Mouse (Mus musculus): ENCODE data around the gene Crtc3.

DNA sequence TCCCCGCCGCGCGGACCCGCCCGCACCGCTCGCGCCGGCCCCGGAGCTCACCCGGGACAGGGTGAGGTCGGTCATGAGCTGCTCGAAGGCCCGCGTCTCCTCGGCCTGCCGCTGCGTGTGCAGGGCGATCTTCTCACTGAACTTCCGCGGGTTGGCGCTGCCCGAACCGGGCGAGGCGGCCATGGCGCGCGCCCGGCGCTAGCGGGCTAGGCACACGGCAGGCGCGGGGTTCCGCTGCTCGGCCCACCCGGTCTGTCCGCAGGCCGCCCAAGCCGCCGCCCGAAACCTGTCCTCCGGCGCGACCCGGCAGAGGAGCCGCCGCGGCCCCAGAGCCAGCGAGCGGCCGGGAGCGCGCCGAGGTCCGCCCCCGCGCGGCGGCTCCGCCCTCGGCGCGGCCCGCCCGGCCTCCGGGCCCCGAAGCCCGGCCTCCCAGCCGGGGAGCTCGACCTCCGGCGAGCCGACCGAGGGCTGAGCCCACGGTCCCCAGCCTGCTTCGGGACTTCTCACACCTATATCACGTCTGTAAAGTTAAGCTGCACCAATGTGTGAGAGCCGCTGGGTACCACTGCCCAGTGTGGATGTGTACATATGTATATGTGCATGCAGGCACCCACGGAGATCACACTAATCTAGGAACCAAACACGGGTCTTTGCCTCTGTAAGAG, at the start of gene Crtc3:
- no peak for TF ChIP-seq POLR2A (IDR thresholded peaks at IDR 0.05; ENCODE audit: extremely low read depth, insufficient read depth, low read length)
- TF ChIP-seq CTCF (IDR thresholded peaks at IDR 0.05; ENCODE audit: extremely low read depth, insufficient read depth, low read length), result no peak
